Mouse (Mus musculus): ENCODE results near the gene Ms4a15.

GRCm38 (mm10) chr19:11015998-11016397 lies 22.9 kb upstream of the Ms4a15 start:
- TF ChIP-seq MAX (IDR thresholded peaks at IDR 0.05; ENCODE audit: low read length) (no peak), POLR2A (IDR thresholded peaks at IDR 0.05; ENCODE audit: low read depth, low read length) (no peak), CTCF (conservative IDR thresholded peaks at IDR 0.05 in 1 of 2, IDR thresholded peaks at IDR 0.05 in 1 of 2; ENCODE audit: low read depth in 2 of 2, low read length in 2 of 2) (no peak), MYC (IDR thresholded peaks at IDR 0.05; ENCODE audit: low read depth, low read length) (no peak), NRF1 (IDR thresholded peaks at IDR 0.05; ENCODE audit: low read depth, low read length) (no peak), ETS1 (conservative IDR thresholded peaks at IDR 0.05; ENCODE audit: low read depth, low read length) (no peak)

Data from CH12.LX (cell line).